Mouse (Mus musculus): Measurements from ENCODE around the gene Baiap3. TPM values are rescaled to one million over a fixed set of nuclear protein-coding genes. Genes with fewer than 3 reads are reported as not detected.

Gene Baiap3
- total RNA-seq (2021): not detected
- long read RNA-seq, experiment 1: 0 reads
- long read RNA-seq, experiment 2: 0 reads

- no peak for DNase-seq
These were observed at the start of gene Baiap3 for GRCm38 (mm10) chr17:25256140-25256754. Baiap3 (minus strand) TSS chr17:25256364.

DNA sequence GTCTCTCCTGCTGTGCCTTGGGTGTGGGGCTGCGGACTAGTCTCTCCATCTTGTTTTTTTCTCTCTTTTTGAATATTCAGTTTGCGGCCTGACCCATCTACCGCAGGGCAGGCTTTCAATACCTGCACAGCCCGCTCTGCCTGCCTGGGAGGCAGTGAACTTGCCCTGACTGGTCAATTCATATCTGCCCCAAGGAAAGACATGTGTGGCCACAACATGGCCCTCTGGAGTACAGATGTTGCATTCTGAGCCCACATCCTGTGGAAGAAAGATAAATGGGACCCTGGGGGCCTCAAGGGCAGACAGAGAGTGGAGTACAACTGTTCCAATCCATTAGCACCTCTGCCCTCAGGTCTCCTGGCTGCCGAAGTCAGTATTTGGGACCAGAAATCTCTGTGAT, 41.9 kb upstream of the Baiap3 start, which contains the start of gene Prss34:
Gene Prss34, plus strand, starts transcription at position 301 of the 400 bp plus-strand sequence.
- no peak for DNase-seq

DNA sequence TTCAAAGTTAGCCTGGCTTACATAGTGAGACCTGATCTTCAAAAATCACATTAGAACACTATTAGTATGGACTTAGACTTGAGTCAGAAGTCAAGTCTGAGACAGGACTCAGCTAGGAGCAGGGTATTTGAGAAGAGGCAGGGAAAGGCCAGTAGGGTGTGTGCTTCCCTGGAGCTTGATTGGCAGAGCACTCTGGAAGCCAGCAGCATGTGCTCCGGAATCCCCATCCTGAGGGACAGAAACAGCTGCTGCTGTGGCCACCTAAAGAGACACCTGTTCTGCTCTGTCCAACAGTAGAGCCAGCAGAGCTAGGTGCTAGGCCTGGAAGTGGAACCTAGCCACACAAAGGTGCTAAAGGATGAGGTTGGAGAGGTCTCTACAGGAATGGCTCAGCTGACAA, 37.9 kb upstream of the Baiap3 start:
- no peak for DNase-seq

- no peak for DNase-seq
These were observed 37.3 kb upstream of the Baiap3 start for GRCm38 (mm10) chr17:25293495-25293894.

- no peak for DNase-seq
These were observed 34.2 kb upstream of the Baiap3 start for GRCm38 (mm10) chr17:25290411-25290810.

- no peak for DNase-seq
These were observed 32.7 kb upstream of the Baiap3 start for GRCm38 (mm10) chr17:25288842-25289241.

- no peak for DNase-seq
These were observed 28.9 kb upstream of the Baiap3 start for GRCm38 (mm10) chr17:25285033-25285432.

DNA sequence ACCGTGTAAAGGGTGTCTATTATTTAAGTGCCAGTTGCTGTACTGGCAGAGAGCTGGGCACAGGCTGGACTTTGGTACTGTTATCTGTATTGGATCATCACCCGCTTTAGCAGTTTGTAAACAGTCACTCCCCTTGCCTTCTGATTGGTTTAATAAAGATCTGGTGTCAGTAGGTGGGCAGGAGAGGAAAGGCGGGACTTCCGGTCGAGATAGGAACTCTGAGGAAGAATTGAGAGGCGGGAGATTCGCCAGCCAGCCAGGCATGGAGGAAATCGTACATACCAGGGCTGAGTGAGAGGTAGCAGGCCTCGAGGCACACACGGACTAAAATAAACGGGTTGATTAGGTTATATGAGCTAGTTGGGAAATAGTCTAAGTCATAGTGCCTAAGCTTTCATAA, 26.0 kb upstream of the Baiap3 start:
- DNase-seq: no peak

DNA sequence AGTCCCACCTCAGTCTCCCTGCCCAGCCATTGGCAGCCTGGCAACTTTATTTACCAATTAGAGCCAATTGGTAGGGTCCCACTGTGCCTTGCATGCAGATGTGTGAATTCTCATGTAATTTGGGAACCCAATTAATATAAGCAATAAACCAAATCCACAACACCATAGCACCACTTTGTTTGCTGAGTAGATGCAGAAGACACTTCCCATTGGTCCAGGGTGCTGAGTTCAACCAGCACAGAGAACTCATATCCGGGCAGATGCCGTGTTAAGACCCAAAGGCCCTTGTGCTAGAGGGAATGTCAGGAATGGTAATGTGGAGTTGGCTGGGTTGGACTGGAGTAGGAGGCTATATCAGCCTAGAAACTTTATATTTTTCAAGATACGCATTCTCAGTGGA, 19.7 kb upstream of the Baiap3 start:
- no peak for DNase-seq

- DNase-seq: no peak
These were observed 18.6 kb upstream of the Baiap3 start, which contains the start of gene Ube2i for GRCm38 (mm10) chr17:25274571-25275346. Ube2i (minus strand) TSS chr17:25274622.

DNA sequence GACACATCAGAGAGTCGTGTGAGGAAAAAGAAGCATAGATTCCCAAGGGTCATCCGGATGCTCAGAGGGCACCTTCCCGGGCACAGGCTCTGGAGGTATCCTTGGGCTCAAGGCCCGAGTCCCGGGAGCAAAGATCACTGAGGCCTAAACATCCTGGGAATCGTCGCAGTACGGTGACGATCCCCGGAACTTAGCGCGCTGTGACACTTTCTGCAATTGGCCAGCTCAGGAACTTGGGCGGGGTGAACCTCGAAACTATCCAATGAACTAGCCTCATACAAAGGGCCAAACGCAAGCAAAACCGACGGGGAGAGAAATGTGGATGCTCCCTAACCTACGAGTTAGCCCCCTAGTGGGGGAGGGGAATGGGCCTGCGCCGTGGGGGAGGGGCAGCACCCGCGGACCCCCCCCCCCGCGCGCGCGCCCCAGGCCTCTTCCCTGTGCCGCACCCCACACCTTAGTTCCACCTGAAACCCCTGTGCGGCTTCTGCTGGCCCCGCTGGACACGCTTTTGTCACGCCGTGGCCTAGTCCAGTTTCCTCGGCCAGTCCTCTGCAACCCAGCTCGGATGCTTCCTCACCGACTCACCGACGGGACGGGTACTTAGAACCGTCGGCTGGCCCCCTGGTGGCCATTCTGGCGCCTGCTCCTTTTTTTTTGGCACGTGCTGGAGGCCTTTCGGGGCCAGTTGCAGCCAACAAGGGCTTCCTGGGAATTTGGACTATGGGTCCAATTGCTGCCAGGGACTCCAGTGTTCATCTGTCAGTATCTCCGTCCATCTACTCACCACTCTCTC, 17.7 kb upstream of the Baiap3 start:
- peak; percentile 97 for DNase-seq

DNA sequence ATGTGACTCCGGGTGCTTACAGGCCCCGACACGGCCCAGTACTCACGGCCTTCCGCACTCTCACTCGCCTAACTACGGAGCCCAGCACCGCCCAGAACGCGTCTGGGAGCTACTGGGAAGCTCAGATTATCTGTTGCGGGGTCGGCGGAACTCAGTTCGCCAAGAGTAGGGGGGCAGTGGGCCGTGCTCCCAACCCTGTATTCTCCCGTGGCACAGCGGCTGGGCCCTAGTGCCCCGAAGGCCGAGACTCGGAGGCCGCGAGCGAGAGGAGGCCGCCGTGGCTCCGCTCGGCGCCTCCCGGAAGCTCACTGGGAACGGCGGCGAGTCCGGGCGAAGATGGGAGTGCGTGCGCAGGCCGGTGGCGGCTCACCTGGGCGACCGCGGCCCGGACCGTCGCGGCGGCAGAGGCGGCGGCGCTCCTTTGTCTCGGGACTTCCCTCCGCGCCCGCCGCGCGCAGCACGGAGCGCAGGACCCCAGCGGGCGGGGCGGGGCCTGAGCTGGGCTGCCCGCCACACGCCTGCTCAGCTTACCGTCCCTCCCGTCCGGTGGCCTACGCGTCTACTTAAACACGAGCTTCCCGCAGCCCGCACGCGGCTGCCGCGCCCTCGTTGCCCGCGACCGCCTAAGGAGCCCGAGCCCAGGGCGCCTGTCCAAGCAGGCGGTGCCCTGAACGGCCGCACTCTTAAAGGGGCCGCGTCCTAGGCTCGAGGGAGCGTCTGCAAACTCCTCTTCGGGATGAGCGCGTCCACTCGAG, 17.0 kb upstream of the Baiap3 start:
- no peak for DNase-seq

DNA sequence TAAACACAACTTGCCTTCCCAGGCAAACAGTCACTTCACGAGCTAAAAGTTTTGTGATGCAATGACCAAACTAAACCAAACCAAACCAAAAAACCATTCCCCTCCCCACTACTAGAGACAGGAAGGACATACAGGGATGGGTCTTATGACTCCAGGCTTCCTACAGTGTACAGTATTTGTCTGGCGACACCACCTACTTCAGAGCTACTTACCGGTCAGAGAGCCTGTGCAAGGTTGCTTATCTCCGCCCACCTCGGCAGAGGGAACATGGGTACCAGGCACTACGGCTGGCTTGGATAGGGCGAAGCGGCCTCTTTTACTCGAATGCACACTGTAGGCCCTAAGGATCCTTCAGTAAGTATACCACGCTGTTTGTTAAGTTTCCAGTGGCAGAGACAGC, 16.2 kb upstream of the Baiap3 start:
- DNase-seq: no peak

- DNase-seq: no peak
These were observed 14.7 kb upstream of the Baiap3 start for GRCm38 (mm10) chr17:25270795-25271335.

DNA sequence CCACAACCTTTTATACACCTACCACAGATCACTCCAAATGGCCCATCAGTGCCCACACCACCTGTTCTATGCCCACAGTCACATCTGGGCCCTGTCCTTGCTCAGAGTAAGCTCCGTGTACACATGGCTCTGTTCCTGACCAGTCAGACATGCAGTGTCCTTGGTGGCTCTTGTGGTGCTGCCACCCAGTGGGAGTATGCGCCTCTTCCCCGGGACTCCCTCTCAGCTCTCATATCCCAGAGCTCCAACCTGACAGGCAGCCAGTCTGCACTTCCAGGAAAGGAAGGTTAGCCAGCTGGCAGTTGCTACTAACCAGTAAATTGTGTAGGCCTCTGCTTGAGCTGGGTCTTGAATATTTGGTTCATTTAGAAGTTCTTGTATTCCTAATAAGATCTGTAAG, 8.3 kb upstream of the Baiap3 start:
- peak; percentile 59 for DNase-seq

- no peak for DNase-seq
These were observed 1.7 kb upstream of the Baiap3 start for GRCm38 (mm10) chr17:25257804-25258261.

GRCm38 (mm10) chr17:25255110-25255509, 1.1 kb downstream of the Baiap3 start:
- no peak for DNase-seq

GRCm38 (mm10) chr17:25253760-25254159, 2.4 kb downstream of the Baiap3 start:
- no peak for DNase-seq

DNA sequence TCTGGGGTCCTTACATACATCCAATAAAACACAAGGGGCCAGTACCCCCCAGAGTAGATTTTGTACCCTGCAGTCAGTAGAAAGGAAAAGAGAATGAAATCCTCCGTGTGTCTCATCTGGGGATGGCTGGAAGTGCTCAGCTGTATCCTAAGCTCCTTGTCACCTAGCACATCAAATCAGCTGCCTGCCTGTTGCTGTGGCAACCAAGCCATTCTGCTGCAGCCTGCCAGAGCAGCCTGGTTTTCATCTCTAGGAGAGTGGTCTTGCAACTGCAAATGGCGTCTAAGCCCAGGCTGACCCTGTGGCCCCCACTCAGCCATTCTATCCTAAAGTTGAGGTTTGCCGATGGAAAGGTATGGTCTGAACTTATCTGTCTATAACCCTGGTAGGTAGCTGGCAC, 3.5 kb downstream of the Baiap3 start:
- DNase-seq: no peak

- DNase-seq: no peak
These were observed 5.9 kb downstream of the Baiap3 start for GRCm38 (mm10) chr17:25250181-25250835.

All from gastrocnemius, postnatal 25 days (tissue).